Mouse (Mus musculus) liver, adult 2 months (tissue): ENCODE measurements around the gene Cd28. TPM values are rescaled to one million over a fixed set of nuclear protein-coding genes. Genes with fewer than 3 reads are reported as not detected.

ENCODE experiments used
- DNase-seq: peaks from one replicate; pipeline ENCODE4 v3.0.0-alpha.2; 2011; ENCODE audit warnings: low read depth, low spot score; ENCODE audit errors: extremely low read depth
- H3K27ac ChIP-seq: fragments of 200-500 bp; replicated peaks from 2 replicates; pipeline ENCODE4 v1.5.1; 2012; ENCODE audit warnings: low read depth, mild to moderate bottlenecking, control low read depth, inconsistent platforms, low read length; ENCODE audit not compliant: insufficient read depth
- H3K27me3 ChIP-seq: fragments of 200-500 bp; 2 replicates; pipeline ENCODE4 v1.6.1; 2012; ENCODE audit warnings: mild to moderate bottlenecking, moderate library complexity, low read length, inconsistent platforms; ENCODE audit not compliant: control insufficient read depth, insufficient read depth
- H3K36me3 ChIP-seq: fragments of 200-500 bp; 2 replicates; pipeline ENCODE4 v1.6.1; 2012; ENCODE audit warnings: low read length, inconsistent platforms; ENCODE audit not compliant: control insufficient read depth, insufficient read depth
- H3K4me1 ChIP-seq: fragments of 200-500 bp; 2 replicates; pipeline ENCODE4 v1.6.1; 2011; ENCODE audit warnings: low read length; ENCODE audit not compliant: control insufficient read depth, insufficient read depth
- H3K4me3 ChIP-seq: fragments of 200-500 bp; 2 replicates; pipeline ENCODE4 v1.5.1; 2011; ENCODE audit warnings: low read depth, mild to moderate bottlenecking, control low read depth, low read length, moderate library complexity; ENCODE audit not compliant: insufficient read depth
- H3K79me2 ChIP-seq: fragments of 200-500 bp; 2 replicates; pipeline ENCODE4 v1.6.1; 2012; ENCODE audit warnings: inconsistent platforms, mild to moderate bottlenecking, low read length, moderate library complexity; ENCODE audit not compliant: control insufficient read depth, insufficient read depth
- H3K9ac ChIP-seq: fragments of 200-500 bp; 2 replicates; pipeline ENCODE4 v1.6.1; 2012; ENCODE audit warnings: low read depth, mild to moderate bottlenecking, control low read depth, inconsistent platforms, low read length
- CTCF ChIP-seq: fragments of 200-500 bp; IDR thresholded peaks from 2 replicates; pipeline ENCODE4 v1.5.1; 2011; ENCODE audit warnings: low read depth, low read length, control low read depth
- POLR2A ChIP-seq: fragments of 200-500 bp; IDR thresholded peaks from 2 replicates; pipeline ENCODE4 v1.6.1; 2011; ENCODE audit warnings: low read length, control low read depth; ENCODE audit not compliant: insufficient read depth; ENCODE audit errors: extremely low read depth
- WGBS: fragments of 180-500 bp; shearing (Covaris S2); methylation state at CpG from one replicate; pipeline ENCODE4 v1.1.7; 2018; 5-methylcytosine and 5-hydroxymethylcytosine counted together
- polyA plus RNA-seq: library from polyadenylated mRNA; depleted of rRNA; stranded (reverse); fragments of >200 nt; gene quantifications from 2 replicates; pipeline ENCODE4 v1.2.3, GENCODE M21; 2012
- total RNA-seq: library from RNA; depleted of rRNA; stranded (reverse); fragments of >200 nt; gene quantifications from 2 replicates; pipeline ENCODE4 v1.2.3, GENCODE M21; 2014

Cd28 gene
- total and polyA plus RNA-seq, 2 experiments: 0.06 to 0.28 TPM

DNA sequence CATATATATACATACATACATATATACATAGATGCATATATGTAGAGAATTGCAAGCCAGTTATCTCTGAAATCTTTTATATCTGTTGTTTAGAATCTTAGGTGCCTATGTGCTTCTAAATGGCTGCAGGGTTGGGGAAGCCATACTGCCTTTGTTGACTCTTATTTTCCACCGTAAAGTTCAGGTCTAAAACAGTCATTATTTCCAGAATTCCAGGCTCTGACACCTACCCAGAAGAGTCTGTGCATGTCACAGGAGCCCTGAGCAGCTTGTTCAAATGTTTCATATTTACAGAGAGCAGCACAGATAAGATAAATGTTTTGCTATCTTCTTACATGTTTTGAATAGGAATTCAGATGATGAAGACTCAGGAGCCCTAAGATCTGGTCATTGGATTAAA is 36.4 kb downstream of the Cd28 start:
- WGBS: 39% methylated on average over 1 of the region's 1 CpGs
- no peak overlapping the region for H3K27ac ChIP-seq
- no peaks in the 10 kb centered on the region for H3K36me3 ChIP-seq
- no peak for TF ChIP-seq POLR2A
- no peaks in the 10 kb centered on the region for H3K79me2 ChIP-seq
- DNase-seq: no peak
- no peaks in the 10 kb centered on the region for H3K4me1 ChIP-seq
- no peak overlapping the region for H3K4me3 ChIP-seq
- H3K27me3 ChIP-seq: no peaks in the 10 kb centered on the region
- no peak overlapping the region for H3K9ac ChIP-seq

DNA sequence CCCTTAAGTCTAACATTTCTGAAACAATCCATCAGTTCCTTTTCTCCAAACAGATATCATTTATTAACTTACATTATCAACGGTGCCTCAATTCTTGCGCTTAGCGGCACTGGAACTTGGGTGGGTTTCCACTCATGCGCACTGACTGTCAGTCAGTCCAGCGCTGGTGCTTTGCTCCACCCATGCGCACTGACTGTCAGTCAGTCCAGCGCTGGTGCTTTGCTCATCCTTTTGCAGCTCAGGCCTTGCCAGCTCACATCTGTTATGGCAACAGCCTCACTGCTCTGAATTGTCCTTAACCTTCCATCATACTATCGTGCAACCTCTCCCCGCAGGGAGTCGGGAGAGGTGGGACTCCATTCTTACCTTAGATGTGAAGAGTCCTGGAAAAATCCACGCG is 37.4 kb downstream of the Cd28 start:
- H3K27me3 ChIP-seq: no peaks in the 10 kb centered on the region
- no peaks in the 10 kb centered on the region for H3K79me2 ChIP-seq
- H3K4me1 ChIP-seq: no peaks in the 10 kb centered on the region
- no peak overlapping the region for H3K4me3 ChIP-seq
- H3K9ac ChIP-seq: no peak overlapping the region
- H3K36me3 ChIP-seq: no peaks in the 10 kb centered on the region
- H3K27ac ChIP-seq: no peak overlapping the region
- DNase-seq: no peak
- 96% methylated on average over 12 of the region's 12 CpGs for WGBS
- no peak for TF ChIP-seq POLR2A
- TF ChIP-seq CTCF: no peak

DNA sequence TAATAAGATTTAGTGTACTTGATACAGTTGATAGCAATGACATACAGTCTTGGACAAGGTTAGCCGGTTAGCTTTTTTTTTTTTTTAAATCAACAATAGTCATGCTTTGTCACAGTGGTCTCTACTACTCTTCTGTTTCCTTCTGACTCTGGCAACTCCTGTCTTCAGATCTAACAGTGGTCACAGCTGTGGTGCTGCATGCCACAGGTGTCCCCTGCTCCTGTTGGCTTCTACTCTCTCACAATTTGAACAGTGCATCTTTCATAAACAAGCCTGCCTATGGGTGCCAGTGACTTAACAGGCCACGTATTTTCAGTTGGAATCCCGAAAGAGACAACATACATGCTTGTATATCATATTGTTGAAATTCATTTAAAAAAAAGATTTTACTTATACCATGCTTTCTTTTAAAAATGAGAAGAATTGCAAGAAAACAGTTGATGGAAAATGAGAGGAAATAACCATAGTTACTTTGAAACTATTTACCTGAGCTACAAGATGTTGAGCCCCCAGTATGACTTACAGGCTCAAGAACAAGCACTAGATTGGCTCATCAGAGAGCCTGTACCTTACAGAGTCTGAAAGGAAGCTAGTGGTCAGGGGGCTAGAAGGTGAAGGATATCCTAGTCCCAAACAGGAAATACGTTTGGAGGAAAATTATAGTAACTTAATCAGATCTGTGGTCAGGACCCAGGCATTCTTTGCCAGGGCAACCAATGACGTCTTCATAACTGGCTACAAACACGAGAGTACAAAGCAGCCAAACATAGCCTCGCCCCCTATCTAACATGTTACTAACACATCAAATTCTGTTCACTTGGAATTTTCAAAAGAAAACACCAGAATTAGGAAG is 39.0 kb downstream of the Cd28 start:
- Histone ChIP-seq H3K36me3 (no peaks in the 10 kb centered on the region), H3K27ac (no peak overlapping the region), H3K9ac (no peak overlapping the region), H3K4me1 (no peaks in the 10 kb centered on the region), H3K27me3 (no peaks in the 10 kb centered on the region), H3K4me3 (no peak overlapping the region), H3K79me2 (no peaks in the 10 kb centered on the region)
- DNase-seq: no peak
- 88% methylated on average over 7 of the region's 7 CpGs for WGBS
- TF ChIP-seq POLR2A (no peak), CTCF (no peak)

DNA sequence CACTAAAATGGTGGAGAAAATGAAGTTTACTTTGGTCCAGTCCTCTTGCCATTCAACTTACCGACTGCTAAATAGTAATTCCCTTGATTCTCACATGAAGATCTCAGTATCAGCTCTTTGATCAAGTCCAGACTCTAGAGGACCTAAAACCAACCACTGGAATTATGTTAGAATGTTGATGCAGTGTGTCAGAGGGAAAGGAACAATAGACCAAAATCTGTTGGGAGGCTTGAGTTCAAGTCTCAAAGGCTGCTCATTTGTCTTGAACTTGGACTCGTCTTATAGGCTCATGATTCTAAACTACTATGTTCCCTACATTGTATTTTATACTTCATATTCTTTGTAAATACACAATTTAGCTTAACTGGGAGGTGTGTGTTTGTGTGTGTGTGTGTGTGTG is 41.0 kb downstream of the Cd28 start:
- no peak for DNase-seq
- 98% methylated on average over 2 of the region's 2 CpGs for WGBS
- Histone ChIP-seq H3K4me1 (no peaks in the 10 kb centered on the region), H3K4me3 (no peak overlapping the region), H3K79me2 (no peaks in the 10 kb centered on the region), H3K9ac (no peak overlapping the region), H3K27me3 (no peaks in the 10 kb centered on the region), H3K36me3 (no peaks in the 10 kb centered on the region), H3K27ac (no peak overlapping the region)
- TF ChIP-seq POLR2A (no peak), CTCF (no peak)

DNA sequence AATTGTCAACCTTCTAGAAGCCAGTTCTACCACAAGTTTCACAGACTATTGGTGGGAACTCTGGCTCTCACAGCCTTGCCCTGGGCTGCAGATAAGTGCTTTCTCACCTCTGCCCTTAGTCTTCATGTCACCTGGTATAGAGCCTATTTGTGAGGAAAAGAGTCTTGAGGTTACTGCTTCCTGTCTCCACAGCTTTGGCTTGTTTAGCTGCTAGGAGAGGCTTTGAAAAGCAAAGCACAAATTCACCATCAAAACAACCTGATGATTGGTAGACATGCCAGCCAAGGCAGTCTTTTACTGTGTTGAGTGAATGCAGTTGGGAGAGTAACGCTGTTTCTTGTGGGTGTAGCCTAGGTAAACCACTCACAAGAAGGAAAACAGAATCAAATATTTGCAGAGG is 41.6 kb downstream of the Cd28 start:
- Histone ChIP-seq H3K27ac (no peak overlapping the region), H3K4me3 (no peak overlapping the region), H3K36me3 (no peaks in the 10 kb centered on the region), H3K27me3 (no peaks in the 10 kb centered on the region), H3K9ac (no peak overlapping the region), H3K4me1 (no peaks in the 10 kb centered on the region), H3K79me2 (no peaks in the 10 kb centered on the region)
- TF ChIP-seq CTCF (no peak), POLR2A (no peak)
- WGBS: 94% methylated on average over 1 of the region's 1 CpGs
- DNase-seq: no peak

DNA sequence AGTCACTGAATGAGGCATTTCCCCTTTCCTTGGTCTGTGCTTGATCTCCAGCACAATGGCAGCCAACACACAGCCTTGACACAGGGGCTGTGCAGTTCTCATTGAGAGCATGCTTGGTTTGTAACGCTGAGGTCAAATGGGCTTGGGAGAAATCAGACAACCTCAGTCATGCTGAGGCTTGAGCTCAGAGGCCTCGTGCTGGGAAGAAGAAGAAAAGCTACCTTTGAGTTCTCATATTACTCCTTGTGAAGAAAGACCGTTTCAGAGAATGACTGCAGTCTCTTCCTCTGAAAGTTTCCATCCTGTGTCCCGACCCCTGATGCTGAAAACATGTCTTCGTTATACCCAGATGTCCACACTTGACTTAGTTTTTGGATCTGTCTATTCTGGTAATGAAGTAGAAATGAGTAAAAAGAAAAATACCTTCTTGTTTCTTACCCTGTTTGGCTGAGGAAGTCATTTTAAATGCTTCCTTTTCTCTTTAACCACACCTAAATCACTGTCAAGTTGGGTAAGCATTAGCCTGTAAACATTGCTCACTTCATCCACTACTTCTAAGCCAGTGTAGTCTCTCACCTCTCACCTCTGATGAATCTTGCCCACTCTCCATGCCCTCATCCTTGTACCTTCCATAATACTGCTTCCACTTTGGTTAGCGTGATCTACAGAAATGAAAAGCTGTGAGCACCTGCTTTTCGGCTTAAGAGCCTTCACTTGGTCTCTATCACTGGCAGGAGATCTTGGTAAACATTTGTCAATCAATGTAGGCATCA is 43.1 kb downstream of the Cd28 start:
- no peak for TF ChIP-seq POLR2A
- no peak for TF ChIP-seq CTCF
- H3K27me3 ChIP-seq: no peaks in the 10 kb centered on the region
- no peak overlapping the region for H3K27ac ChIP-seq
- no peak overlapping the region for H3K9ac ChIP-seq
- H3K36me3 ChIP-seq: no peaks in the 10 kb centered on the region
- no peak for DNase-seq
- H3K4me3 ChIP-seq: no peak overlapping the region
- no peaks in the 10 kb centered on the region for H3K79me2 ChIP-seq
- H3K4me1 ChIP-seq: no peaks in the 10 kb centered on the region
- 81% methylated on average over 7 of the region's 7 CpGs for WGBS
